Mouse (Mus musculus) lung, embryonic 15.5 days (tissue): ENCODE data around the gene Foxc2. TPM values are rescaled to one million over a fixed set of nuclear protein-coding genes. Genes with fewer than 3 reads are reported as not detected.

ENCODE experiments used
- ATAC-seq: fragments of 200-750 bp; cut with Nextera tagmentation; 2 replicates; pipeline ENCODE4 v1.8.0; 2017; ENCODE audit warnings: moderate number of reproducible peaks, borderline replicate concordance; ENCODE audit not compliant: low FRiP score, low TSS enrichment; ENCODE audit errors: extremely low read depth
- H3K27ac ChIP-seq: fragments of 300-500 bp; sonication (generic); 2 replicates; pipeline ENCODE4 v1.5.1; 2015; ENCODE audit warnings: moderate library complexity, mild to moderate bottlenecking, inconsistent platforms
- H3K27me3 ChIP-seq: fragments of 300-500 bp; sonication (generic); 2 replicates; pipeline ENCODE4 v1.6.1; 2015; ENCODE audit warnings: inconsistent platforms
- H3K36me3 ChIP-seq: fragments of 300-500 bp; sonication (generic); 2 replicates; pipeline ENCODE4 v1.6.1; 2015; ENCODE audit warnings: inconsistent platforms
- H3K4me1 ChIP-seq: fragments of 300-500 bp; sonication (generic); 2 replicates; pipeline ENCODE4 v1.6.1; 2015; ENCODE audit warnings: inconsistent platforms
- H3K4me2 ChIP-seq: fragments of 300-500 bp; sonication (generic); 2 replicates; pipeline ENCODE4 v1.6.1; 2015; ENCODE audit warnings: inconsistent platforms, mild to moderate bottlenecking, moderate library complexity
- H3K4me3 ChIP-seq: fragments of 300-500 bp; sonication (generic); 2 replicates; pipeline ENCODE4 v1.5.1; 2015; ENCODE audit warnings: mild to moderate bottlenecking, inconsistent platforms
- H3K9ac ChIP-seq: fragments of 300-500 bp; sonication (generic); 2 replicates; pipeline ENCODE4 v1.6.1; 2015; ENCODE audit warnings: inconsistent platforms
- H3K9me3 ChIP-seq: fragments of 300-500 bp; sonication (generic); 2 replicates; pipeline ENCODE4 v1.6.1; 2016; ENCODE audit warnings: inconsistent platforms
- WGBS: fragments of 180-500 bp; shearing (Covaris S2); methylation state at CpG from one replicate; pipeline ENCODE4 v1.1.7; 2015; 5-methylcytosine and 5-hydroxymethylcytosine counted together
- microRNA-seq: library from miRNA; unstranded; fragments of <30 nt; microRNA quantifications from one replicate; pipeline ENCODE4, GENCODE M21; 2016
- polyA plus RNA-seq: library from polyadenylated mRNA; unstranded; fragments of >200 nt; fragmentation: Nextera tagmentation; extraction: Ambion mirVana; gene quantifications from 2 replicates; pipeline ENCODE4 v1.2.1, GENCODE M21; 2015

Foxc2 gene
- polyA plus RNA-seq, 1 experiment from 2014 or later: 2.1 TPM

DNA sequence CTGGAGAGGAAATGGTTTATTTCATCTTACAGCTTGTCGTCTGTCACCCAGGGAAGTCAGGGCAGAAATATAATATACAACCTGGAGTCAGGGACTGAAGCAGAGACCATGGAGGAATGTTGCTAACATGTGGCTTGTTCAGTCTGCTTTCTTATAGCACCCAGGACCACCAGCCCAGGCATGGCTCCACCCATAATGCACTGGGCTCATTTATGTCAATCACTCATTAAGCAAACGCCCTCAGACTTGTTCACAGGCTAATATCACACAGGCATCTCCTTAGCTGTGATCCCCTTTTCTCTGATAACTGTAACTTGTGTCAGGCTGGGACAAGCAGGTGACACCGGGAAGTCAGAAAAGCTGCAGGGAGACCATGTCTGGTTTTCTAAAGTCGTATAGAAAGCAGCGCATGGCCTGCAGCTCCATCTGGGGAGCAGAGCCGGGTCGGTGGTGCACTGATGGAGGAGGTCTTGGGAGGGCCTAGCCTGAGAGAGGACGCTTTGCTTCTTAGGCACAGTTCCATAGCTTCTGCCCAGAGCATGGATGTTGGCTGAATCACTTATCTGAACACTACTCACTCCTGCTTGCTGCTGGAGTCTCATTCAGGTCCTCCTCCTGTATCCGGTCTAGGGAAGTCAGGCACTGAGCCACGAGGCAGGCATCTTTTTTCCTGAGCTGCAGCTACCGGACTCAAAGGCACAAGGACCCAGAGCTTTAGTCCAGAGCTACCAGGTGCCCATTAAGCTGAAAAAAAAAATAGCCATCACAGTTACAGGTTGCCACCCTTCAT is 47.1 kb downstream of the Foxc2 start:
- no peak for ATAC-seq
- Histone ChIP-seq H3K4me1 (peaks cover 21% of the 10 kb centered on the region), H3K27ac (no peak overlapping the region; the same call in 1 of the 2 replicates), H3K9ac (no peak overlapping the region), H3K4me3 (no peak overlapping the region), H3K27me3 (peaks cover 22% of the 10 kb centered on the region), H3K4me2 (no peak overlapping the region), H3K9me3 (no peaks in the 10 kb centered on the region), H3K36me3 (no peaks in the 10 kb centered on the region)
- 52% methylated on average over 11 of the region's 11 CpGs for WGBS

- Histone ChIP-seq H3K9ac (no peak overlapping the region), H3K9me3 (no peaks in the 10 kb centered on the region), H3K4me2 (no peak overlapping the region), H3K27me3 (peaks cover 20% of the 10 kb centered on the region), H3K4me1 (peaks cover 21% of the 10 kb centered on the region), H3K27ac (peak overlapping the region; percentile 41; the same call in 1 of the 2 replicates), H3K4me3 (no peak overlapping the region), H3K36me3 (no peaks in the 10 kb centered on the region)
- ATAC-seq: peak; percentile 88
- WGBS: 15% methylated on average over 8 of the region's 8 CpGs
Observed at GRCm38 (mm10) chr8:121164017-121164469, 48.1 kb downstream of the Foxc2 start.

DNA sequence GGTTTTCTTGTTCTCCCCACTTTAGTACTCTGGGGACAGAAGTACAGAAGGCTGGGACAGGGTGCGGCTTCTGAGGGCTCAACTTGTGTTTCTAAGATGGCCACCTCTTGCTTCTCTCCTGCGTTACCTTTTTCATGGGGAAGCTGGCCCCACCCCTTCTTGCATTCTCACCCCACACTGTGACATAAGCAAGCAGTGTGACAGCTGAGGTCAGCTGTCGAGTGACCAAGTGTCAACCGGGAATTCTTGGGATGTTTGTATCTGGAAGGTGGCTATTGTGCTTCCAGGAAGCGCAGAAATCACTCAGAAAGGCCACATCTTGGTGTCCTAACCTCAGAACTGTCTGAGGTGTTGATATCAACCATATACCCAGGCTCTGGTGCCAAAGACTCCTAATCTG is 52.1 kb downstream of the Foxc2 start:
- 54% methylated on average over 5 of the region's 5 CpGs for WGBS
- Histone ChIP-seq H3K4me2 (no peak overlapping the region), H3K9me3 (no peaks in the 10 kb centered on the region), H3K9ac (no peak overlapping the region), H3K27ac (no peak overlapping the region), H3K36me3 (no peaks in the 10 kb centered on the region), H3K4me3 (no peak overlapping the region), H3K4me1 (peaks cover 36% of the 10 kb centered on the region), H3K27me3 (no peaks in the 10 kb centered on the region)
- no peak for ATAC-seq

Small RNA genes lying within 50 kb of the gene (microRNA-seq; reads per million reads assigned to microRNA genes)
- gene Gm27530: not detected

Other genes with a start within 250 kb of the Foxc2 start
- 151 and 157 TPM in 2 replicates for gene Foxf1, start 31.8 kb upstream of the Foxc2 start, polyA plus RNA-seq
- gene Mthfsd, start 7.8 kb upstream of the Foxc2 start, polyA plus RNA-seq: 60.2 and 60.8 TPM in 2 replicates
- gene Foxl1, start 11.8 kb downstream of the Foxc2 start, polyA plus RNA-seq: 6.8 and 8.5 TPM in 2 replicates